Mouse (Mus musculus) thymus, adult 2 months (tissue): ENCODE measurements around the gene Nkx3-2. TPM values are rescaled to one million over a fixed set of nuclear protein-coding genes. Genes with fewer than 3 reads are reported as not detected.

Source experiments
- DNase-seq: peaks from one replicate; pipeline ENCODE4 v3.0.0; 2021
- H3K27ac ChIP-seq: fragments of 200-500 bp; 2 replicates; pipeline ENCODE4 v1.5.1; 2012; ENCODE audit warnings: low read length, control low read depth; ENCODE audit not compliant: control insufficient read depth, insufficient read depth
- H3K27me3 ChIP-seq: fragments of 200-500 bp; 2 replicates; pipeline ENCODE4 v1.6.1; 2012; ENCODE audit warnings: mild to moderate bottlenecking, low read length, moderate library complexity, mixed read lengths; ENCODE audit not compliant: control insufficient read depth, insufficient read depth
- H3K36me3 ChIP-seq: fragments of 200-500 bp; 2 replicates; pipeline ENCODE4 v1.6.1; 2012; ENCODE audit warnings: mild to moderate bottlenecking, low read length, moderate library complexity; ENCODE audit not compliant: control insufficient read depth, insufficient read depth
- H3K4me1 ChIP-seq: fragments of 200-500 bp; replicated peaks from 2 replicates; pipeline ENCODE4 v1.6.1; 2012; ENCODE audit warnings: low read length; ENCODE audit not compliant: control insufficient read depth, insufficient read depth
- H3K4me3 ChIP-seq: fragments of 200-500 bp; 2 replicates; pipeline ENCODE4 v1.5.1; 2012; ENCODE audit warnings: mild to moderate bottlenecking, low read length, control low read depth, moderate library complexity; ENCODE audit not compliant: control insufficient read depth, insufficient read depth
- CTCF ChIP-seq: fragments of 200-500 bp; IDR thresholded peaks from 2 replicates; pipeline ENCODE4 v1.5.1; 2012; ENCODE audit warnings: mild to moderate bottlenecking, control low read depth, low read length, moderate library complexity, borderline replicate concordance; ENCODE audit not compliant: control insufficient read depth, poor library complexity, insufficient read depth; ENCODE audit errors: extremely low read depth
- POLR2A ChIP-seq: fragments of 200-500 bp; IDR thresholded peaks from 2 replicates; pipeline ENCODE4 v1.6.1; 2012; ENCODE audit warnings: mild to moderate bottlenecking, low read length, control low read depth, moderate library complexity; ENCODE audit not compliant: control insufficient read depth, poor library complexity, insufficient read depth; ENCODE audit errors: extremely low read depth
- WGBS: fragments of 180-500 bp; shearing (Covaris S2); methylation state at CpG from one replicate; pipeline ENCODE4 v1.1.7; 2018; 5-methylcytosine and 5-hydroxymethylcytosine counted together
- polyA plus RNA-seq: library from polyadenylated mRNA; depleted of rRNA; stranded (reverse); fragments of >200 nt; gene quantifications from 2 replicates; pipeline ENCODE4 v1.2.3, GENCODE M21; 2012; rRNA removed

Nkx3-2 gene
- not detected in 2 replicates for polyA plus RNA-seq

GRCm38 (mm10) chr5:41763731-41764721 is at the start of gene Nkx3-2:
Nkx3-2 (minus strand) TSS chr5:41764501.
- H3K27ac ChIP-seq: no peak within 1 kb of the TSS
- no peak within 1 kb of the TSS for H3K4me3 ChIP-seq
- TF ChIP-seq CTCF: no peak
- TF ChIP-seq POLR2A: no peak
- 3% methylated on average over 79 of the region's 79 CpGs for WGBS
- no peak for DNase-seq
- H3K36me3 ChIP-seq: no peaks in the 10 kb centered on the region
- peaks cover 4% of the 10 kb centered on the region; the same call in 1 of the 2 replicates for H3K4me1 ChIP-seq
- peaks cover 32% of the 10 kb centered on the region for H3K27me3 ChIP-seq

GRCm38 (mm10) chr5:41812516-41812915 is 48.2 kb upstream of the Nkx3-2 start:
- DNase-seq: no peak
- Histone ChIP-seq H3K4me3 (no peak overlapping the region), H3K36me3 (peaks cover 40% of the 10 kb centered on the region), H3K27ac (no peak overlapping the region), H3K4me1 (no peaks in the 10 kb centered on the region), H3K27me3 (no peaks in the 10 kb centered on the region)
- 89% methylated on average over 6 of the region's 6 CpGs for WGBS
- TF ChIP-seq POLR2A: no peak
- TF ChIP-seq CTCF: no peak

GRCm38 (mm10) chr5:41811279-41811678 is 47.0 kb upstream of the Nkx3-2 start:
- H3K4me3 ChIP-seq: no peak overlapping the region
- no peak overlapping the region for H3K27ac ChIP-seq
- no peak for TF ChIP-seq POLR2A
- no peak for TF ChIP-seq CTCF
- H3K36me3 ChIP-seq: peaks cover 38% of the 10 kb centered on the region
- no peaks in the 10 kb centered on the region for H3K27me3 ChIP-seq
- DNase-seq: no peak
- 55% methylated on average over 3 of the region's 3 CpGs for WGBS
- no peaks in the 10 kb centered on the region for H3K4me1 ChIP-seq

- 97% methylated on average over 2 of the region's 2 CpGs for WGBS
- TF ChIP-seq POLR2A (no peak), CTCF (no peak)
- H3K4me3 ChIP-seq: no peak overlapping the region
- no peak overlapping the region for H3K27ac ChIP-seq
- H3K27me3 ChIP-seq: no peaks in the 10 kb centered on the region
- H3K4me1 ChIP-seq: no peaks in the 10 kb centered on the region
- no peak for DNase-seq
- peaks cover 51% of the 10 kb centered on the region for H3K36me3 ChIP-seq
Measured at GRCm38 (mm10) chr5:41807383-41807782, 43.1 kb upstream of the Nkx3-2 start.

- TF ChIP-seq CTCF (no peak), POLR2A (no peak)
- H3K36me3 ChIP-seq: peaks cover 47% of the 10 kb centered on the region
- H3K27me3 ChIP-seq: no peaks in the 10 kb centered on the region
- no peak overlapping the region for H3K27ac ChIP-seq
- WGBS: 97% methylated on average over 5 of the region's 5 CpGs
- DNase-seq: no peak
- no peak overlapping the region for H3K4me3 ChIP-seq
- no peaks in the 10 kb centered on the region for H3K4me1 ChIP-seq
Measured at GRCm38 (mm10) chr5:41806176-41806575, 41.9 kb upstream of the Nkx3-2 start.

GRCm38 (mm10) chr5:41805085-41805484 is 40.8 kb upstream of the Nkx3-2 start:
- Histone ChIP-seq H3K4me3 (no peak overlapping the region), H3K36me3 (peaks cover 52% of the 10 kb centered on the region), H3K27ac (no peak overlapping the region), H3K4me1 (no peaks in the 10 kb centered on the region), H3K27me3 (no peaks in the 10 kb centered on the region)
- TF ChIP-seq CTCF (no peak), POLR2A (no peak)
- WGBS: 96% methylated on average over 2 of the region's 2 CpGs
- DNase-seq: no peak
